Mouse (Mus musculus): Measurements from ENCODE around the gene Slc3a2. TPM values are rescaled to one million over a fixed set of nuclear protein-coding genes. Genes with fewer than 3 reads are reported as not detected.

The Slc3a2 gene
- 283 TPM for polyA plus RNA-seq (2014; fragmentation: Illumina TruSeq; extraction: RNeasy Lipid Tissue Mini Kit (QIAGEN cat#74804); ENCODE audit: low read depth, low replicate concordance)

DNA sequence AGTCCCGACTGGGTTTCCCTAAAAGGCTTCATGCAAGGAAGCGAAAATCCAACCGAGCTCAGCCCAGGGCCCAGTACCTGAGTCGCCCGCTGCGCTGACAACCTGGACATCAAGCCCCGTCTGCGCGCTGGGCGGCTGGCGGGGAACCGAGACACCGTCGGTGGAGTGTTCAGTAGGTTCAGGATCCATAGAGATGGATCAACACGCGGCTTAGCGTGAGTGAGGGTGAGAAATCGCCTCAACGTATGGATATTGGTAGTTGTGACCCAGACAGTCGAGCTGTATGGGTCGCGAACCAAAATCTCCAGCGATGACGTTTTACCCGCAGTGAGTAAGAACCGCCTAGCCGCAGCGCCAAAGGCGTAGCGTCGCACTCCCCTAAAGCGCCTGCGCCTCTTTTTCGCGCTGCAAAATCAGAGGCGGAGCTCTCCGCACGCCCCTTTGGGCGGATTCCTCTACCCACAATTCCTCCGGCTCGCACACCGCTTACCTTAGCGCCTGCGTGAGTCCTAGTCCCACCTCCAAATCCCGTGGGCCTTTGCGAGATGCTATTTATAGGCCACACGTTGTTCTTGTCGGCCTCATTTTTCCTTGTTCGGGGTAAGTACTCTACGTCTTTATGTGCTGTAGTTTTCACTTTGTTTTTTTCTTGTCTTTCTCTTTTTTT, at the start of gene Slc3a2:
Gene Slc3a2, minus strand, starts transcription at position 463 of the 667 bp plus-strand sequence.

GRCm38 (mm10) chr19:8770567-8771270, 47.5 kb upstream of the Slc3a2 start, which contains the start of gene Tmem223:
Gene Tmem223, plus strand, starts transcription at chr19:8770996.

DNA sequence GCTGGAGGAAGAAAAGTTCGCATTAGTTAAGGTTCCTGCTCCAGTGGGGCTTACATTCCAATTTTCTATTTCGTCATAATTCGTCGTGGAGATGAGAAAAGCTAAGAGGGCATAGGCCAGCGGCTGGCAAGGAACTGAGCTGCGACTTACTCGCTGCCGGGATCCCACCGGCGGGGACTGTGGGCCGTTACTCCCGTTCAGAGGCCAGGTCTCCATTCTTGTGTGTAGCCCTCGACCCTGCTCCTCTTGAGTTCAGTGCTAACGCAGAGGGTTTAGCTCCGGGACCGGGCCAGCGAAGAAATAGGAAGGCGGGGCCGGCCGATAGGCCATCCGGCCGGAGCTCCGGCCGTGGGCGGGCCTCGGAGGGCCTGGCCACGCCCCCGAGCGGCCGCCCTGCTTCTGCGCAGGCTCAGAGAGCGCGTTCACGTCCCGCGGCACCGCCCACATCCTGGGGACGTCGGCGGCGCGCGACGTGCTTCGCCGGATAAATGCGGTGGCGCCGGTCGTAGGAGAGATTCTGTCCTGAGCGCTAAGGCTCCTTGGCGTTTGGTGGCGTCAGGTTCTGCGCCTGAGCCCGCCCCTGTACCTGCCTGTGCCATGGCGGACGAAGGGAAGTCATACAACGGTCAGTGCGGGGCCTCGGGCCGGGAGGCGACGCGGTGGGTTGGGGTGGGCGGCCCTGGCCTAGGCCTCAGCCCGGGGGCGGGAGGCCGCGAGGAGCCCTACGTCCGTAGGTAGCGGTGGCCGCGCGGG, 33.6 kb upstream of the Slc3a2 start, which contains the start of gene Nxf1:
Gene Nxf1, plus strand, starts transcription at position 439 of the 753 bp plus-strand sequence.

DNA sequence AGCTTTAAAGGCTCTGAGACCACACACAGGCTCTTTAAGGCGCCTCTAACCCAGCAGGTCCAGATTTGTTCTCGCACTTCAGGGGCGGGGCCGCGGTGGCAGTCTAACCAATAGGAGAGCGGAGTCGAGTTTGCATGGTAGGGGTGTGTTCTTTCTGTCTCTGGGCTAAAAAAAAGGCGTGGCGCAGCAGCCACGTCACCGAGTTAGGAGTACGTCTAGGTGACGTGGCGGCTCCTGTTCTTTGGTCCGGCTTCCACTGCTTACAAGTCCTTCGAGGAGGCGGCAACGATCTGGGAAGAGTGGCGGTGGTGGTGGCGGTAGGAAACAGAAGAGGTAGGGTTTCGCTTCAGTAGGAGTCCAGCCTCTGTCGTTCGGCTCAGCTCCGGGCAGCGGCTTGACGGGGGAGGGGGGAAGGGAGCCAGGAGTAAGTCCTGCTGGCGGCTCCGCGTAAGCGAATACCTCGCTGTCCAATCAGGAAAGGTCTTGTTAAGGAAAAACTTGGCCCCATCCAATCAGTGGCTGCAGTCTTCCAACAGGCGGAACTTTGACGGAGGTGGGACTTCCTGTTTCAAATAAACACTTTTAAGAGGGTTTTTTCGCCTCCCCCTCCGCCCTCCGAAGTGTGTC, 18.2 kb upstream of the Slc3a2 start, which contains the start of gene Stx5a:
Gene Stx5a, plus strand, starts transcription at position 171 of the 627 bp plus-strand sequence.

GRCm38 (mm10) chr19:8740603-8741002, 17.4 kb upstream of the Slc3a2 start, which contains the start of gene 1700092M07Rik:
Gene 1700092M07Rik, plus strand, starts transcription at chr19:8740718.

GRCm38 (mm10) chr19:8735389-8736159, 12.4 kb upstream of the Slc3a2 start, which contains the start of gene Wdr74:
Gene Wdr74, plus strand, starts transcription at chr19:8735827.

GRCm38 (mm10) chr19:8663360-8663839, 59.8 kb downstream of the Slc3a2 start, which contains the start of gene Chrm1:
Gene Chrm1, plus strand, starts transcription at chr19:8663789.

Other genes with a start within 250 kb of the Slc3a2 start
- 94.7 TPM for gene Slc22a8, start 132.1 kb downstream of the Slc3a2 start, polyA plus RNA-seq (2014; fragmentation: Illumina TruSeq; extraction: RNeasy Lipid Tissue Mini Kit (QIAGEN cat#74804); ENCODE audit: low read depth, low replicate concordance)
- 75.4 TPM for gene Slc22a6, start 105.3 kb downstream of the Slc3a2 start, polyA plus RNA-seq (2014; fragmentation: Illumina TruSeq; extraction: RNeasy Lipid Tissue Mini Kit (QIAGEN cat#74804); ENCODE audit: low read depth, low replicate concordance)
- gene Chrm1, start 59.6 kb downstream of the Slc3a2 start, polyA plus RNA-seq (2014; fragmentation: Illumina TruSeq; extraction: RNeasy Lipid Tissue Mini Kit (QIAGEN cat#74804); ENCODE audit: low read depth, low replicate concordance) = not detected
- gene Wdr74, start 12.5 kb upstream of the Slc3a2 start, polyA plus RNA-seq (2014; fragmentation: Illumina TruSeq; extraction: RNeasy Lipid Tissue Mini Kit (QIAGEN cat#74804); ENCODE audit: low read depth, low replicate concordance) = 6.9 TPM
- not detected for gene 1700092M07Rik, start 17.3 kb upstream of the Slc3a2 start, polyA plus RNA-seq (2014; fragmentation: Illumina TruSeq; extraction: RNeasy Lipid Tissue Mini Kit (QIAGEN cat#74804); ENCODE audit: low read depth, low replicate concordance)
- 39.9 TPM for gene Stx5a, start 18.0 kb upstream of the Slc3a2 start, polyA plus RNA-seq (2014; fragmentation: Illumina TruSeq; extraction: RNeasy Lipid Tissue Mini Kit (QIAGEN cat#74804); ENCODE audit: low read depth, low replicate concordance)
- 50.7 TPM for gene Nxf1, start 33.7 kb upstream of the Slc3a2 start, polyA plus RNA-seq (2014; fragmentation: Illumina TruSeq; extraction: RNeasy Lipid Tissue Mini Kit (QIAGEN cat#74804); ENCODE audit: low read depth, low replicate concordance)
- 44.7 TPM for gene Tmem223, start 47.6 kb upstream of the Slc3a2 start, polyA plus RNA-seq (2014; fragmentation: Illumina TruSeq; extraction: RNeasy Lipid Tissue Mini Kit (QIAGEN cat#74804); ENCODE audit: low read depth, low replicate concordance)
- gene Tmem179b, start 51.1 kb upstream of the Slc3a2 start, polyA plus RNA-seq (2014; fragmentation: Illumina TruSeq; extraction: RNeasy Lipid Tissue Mini Kit (QIAGEN cat#74804); ENCODE audit: low read depth, low replicate concordance) = 44.0 TPM
- gene Taf6l, start 63.0 kb upstream of the Slc3a2 start, polyA plus RNA-seq (2014; fragmentation: Illumina TruSeq; extraction: RNeasy Lipid Tissue Mini Kit (QIAGEN cat#74804); ENCODE audit: low read depth, low replicate concordance) = 0.77 TPM
- 71.4 TPM for gene Polr2g, start 75.2 kb upstream of the Slc3a2 start, polyA plus RNA-seq (2014; fragmentation: Illumina TruSeq; extraction: RNeasy Lipid Tissue Mini Kit (QIAGEN cat#74804); ENCODE audit: low read depth, low replicate concordance)
- gene Zbtb3, start 79.2 kb upstream of the Slc3a2 start, polyA plus RNA-seq (2014; fragmentation: Illumina TruSeq; extraction: RNeasy Lipid Tissue Mini Kit (QIAGEN cat#74804); ENCODE audit: low read depth, low replicate concordance) = 0.28 TPM
- gene Ttc9c, start 96.0 kb upstream of the Slc3a2 start, polyA plus RNA-seq (2014; fragmentation: Illumina TruSeq; extraction: RNeasy Lipid Tissue Mini Kit (QIAGEN cat#74804); ENCODE audit: low read depth, low replicate concordance) = 58.2 TPM
- gene Hnrnpul2, start 96.6 kb upstream of the Slc3a2 start, polyA plus RNA-seq (2014; fragmentation: Illumina TruSeq; extraction: RNeasy Lipid Tissue Mini Kit (QIAGEN cat#74804); ENCODE audit: low read depth, low replicate concordance) = 109 TPM
- gene AC129217.1, start 106.4 kb upstream of the Slc3a2 start, polyA plus RNA-seq (2014; fragmentation: Illumina TruSeq; extraction: RNeasy Lipid Tissue Mini Kit (QIAGEN cat#74804); ENCODE audit: low read depth, low replicate concordance) = not detected
- gene Bscl2, start 114.1 kb upstream of the Slc3a2 start, polyA plus RNA-seq (2014; fragmentation: Illumina TruSeq; extraction: RNeasy Lipid Tissue Mini Kit (QIAGEN cat#74804); ENCODE audit: low read depth, low replicate concordance) = 21.8 TPM
- not detected for gene Gng3, start 115.8 kb upstream of the Slc3a2 start, polyA plus RNA-seq (2014; fragmentation: Illumina TruSeq; extraction: RNeasy Lipid Tissue Mini Kit (QIAGEN cat#74804); ENCODE audit: low read depth, low replicate concordance)
- 0.69 TPM for gene Lrrn4cl, start 127.4 kb upstream of the Slc3a2 start, polyA plus RNA-seq (2014; fragmentation: Illumina TruSeq; extraction: RNeasy Lipid Tissue Mini Kit (QIAGEN cat#74804); ENCODE audit: low read depth, low replicate concordance)
- gene Ubxn1, start 148.1 kb upstream of the Slc3a2 start, polyA plus RNA-seq (2014; fragmentation: Illumina TruSeq; extraction: RNeasy Lipid Tissue Mini Kit (QIAGEN cat#74804); ENCODE audit: low read depth, low replicate concordance) = 17.7 TPM
- gene Uqcc3, start 157.6 kb upstream of the Slc3a2 start, polyA plus RNA-seq (2014; fragmentation: Illumina TruSeq; extraction: RNeasy Lipid Tissue Mini Kit (QIAGEN cat#74804); ENCODE audit: low read depth, low replicate concordance) = 6.6 TPM
- gene Lbhd1, start 160.4 kb upstream of the Slc3a2 start, polyA plus RNA-seq (2014; fragmentation: Illumina TruSeq; extraction: RNeasy Lipid Tissue Mini Kit (QIAGEN cat#74804); ENCODE audit: low read depth, low replicate concordance) = 56.4 TPM
- gene Gm49403, start 160.6 kb upstream of the Slc3a2 start, polyA plus RNA-seq (2014; fragmentation: Illumina TruSeq; extraction: RNeasy Lipid Tissue Mini Kit (QIAGEN cat#74804); ENCODE audit: low read depth, low replicate concordance) = not detected
- 17.3 TPM for gene 1810009A15Rik, start 165.5 kb upstream of the Slc3a2 start, polyA plus RNA-seq (2014; fragmentation: Illumina TruSeq; extraction: RNeasy Lipid Tissue Mini Kit (QIAGEN cat#74804); ENCODE audit: low read depth, low replicate concordance)
- not detected for gene Gm49416, start 165.6 kb upstream of the Slc3a2 start, polyA plus RNA-seq (2014; fragmentation: Illumina TruSeq; extraction: RNeasy Lipid Tissue Mini Kit (QIAGEN cat#74804); ENCODE audit: low read depth, low replicate concordance)
- gene Ints5, start 169.6 kb upstream of the Slc3a2 start, polyA plus RNA-seq (2014; fragmentation: Illumina TruSeq; extraction: RNeasy Lipid Tissue Mini Kit (QIAGEN cat#74804); ENCODE audit: low read depth, low replicate concordance) = 0.32 TPM
- 80.0 TPM for gene Ganab, start 174.7 kb upstream of the Slc3a2 start, polyA plus RNA-seq (2014; fragmentation: Illumina TruSeq; extraction: RNeasy Lipid Tissue Mini Kit (QIAGEN cat#74804); ENCODE audit: low read depth, low replicate concordance)
- gene B3gat3, start 197.0 kb upstream of the Slc3a2 start, polyA plus RNA-seq (2014; fragmentation: Illumina TruSeq; extraction: RNeasy Lipid Tissue Mini Kit (QIAGEN cat#74804); ENCODE audit: low read depth, low replicate concordance) = 5.2 TPM
- gene Rom1, start 206.0 kb upstream of the Slc3a2 start, polyA plus RNA-seq (2014; fragmentation: Illumina TruSeq; extraction: RNeasy Lipid Tissue Mini Kit (QIAGEN cat#74804); ENCODE audit: low read depth, low replicate concordance) = 0.40 TPM
- gene Eml3, start 206.2 kb upstream of the Slc3a2 start, polyA plus RNA-seq (2014; fragmentation: Illumina TruSeq; extraction: RNeasy Lipid Tissue Mini Kit (QIAGEN cat#74804); ENCODE audit: low read depth, low replicate concordance) = 2.1 TPM
- gene Mta2, start 218.5 kb upstream of the Slc3a2 start, polyA plus RNA-seq (2014; fragmentation: Illumina TruSeq; extraction: RNeasy Lipid Tissue Mini Kit (QIAGEN cat#74804); ENCODE audit: low read depth, low replicate concordance) = 47.2 TPM
- gene Tut1, start 230.5 kb upstream of the Slc3a2 start, polyA plus RNA-seq (2014; fragmentation: Illumina TruSeq; extraction: RNeasy Lipid Tissue Mini Kit (QIAGEN cat#74804); ENCODE audit: low read depth, low replicate concordance) = 2.3 TPM
- gene Eef1g, start 243.7 kb upstream of the Slc3a2 start, polyA plus RNA-seq (2014; fragmentation: Illumina TruSeq; extraction: RNeasy Lipid Tissue Mini Kit (QIAGEN cat#74804); ENCODE audit: low read depth, low replicate concordance) = 56.6 TPM

Measured in kidney, adult 10 weeks (tissue).